Mouse (Mus musculus) spleen, postnatal 4 days (tissue): Measurements from ENCODE around the gene Rpl7l1.

ENCODE experiments used
- DNase-seq, 2 experiments: peaks; one replicate each; pipeline ENCODE4 v3.0.0; 2022; ENCODE audit warnings: low spot score in 2 of 2

Rpl7l1 gene

DNA sequence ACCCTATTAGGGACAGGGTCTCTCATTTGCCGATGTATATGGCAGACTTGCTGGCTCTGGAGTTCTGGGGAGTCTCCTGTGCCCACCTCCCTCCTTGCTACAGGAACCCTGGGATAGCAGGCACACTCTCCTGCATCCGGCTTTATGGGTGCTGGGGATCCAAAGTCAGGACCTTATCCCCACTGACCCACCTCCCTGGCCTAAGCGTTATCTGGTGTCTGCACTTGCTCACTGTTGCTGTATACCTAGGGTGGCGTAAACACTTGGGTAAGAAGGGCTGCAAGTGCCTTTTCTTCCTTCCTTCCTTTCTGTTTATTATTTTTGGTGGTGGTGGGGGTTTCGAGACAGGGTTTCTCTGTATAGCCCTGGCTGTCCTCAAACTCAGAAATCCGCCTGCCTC lies 41.2 kb downstream of the Rpl7l1 start:
- no peak for DNase-seq

DNA sequence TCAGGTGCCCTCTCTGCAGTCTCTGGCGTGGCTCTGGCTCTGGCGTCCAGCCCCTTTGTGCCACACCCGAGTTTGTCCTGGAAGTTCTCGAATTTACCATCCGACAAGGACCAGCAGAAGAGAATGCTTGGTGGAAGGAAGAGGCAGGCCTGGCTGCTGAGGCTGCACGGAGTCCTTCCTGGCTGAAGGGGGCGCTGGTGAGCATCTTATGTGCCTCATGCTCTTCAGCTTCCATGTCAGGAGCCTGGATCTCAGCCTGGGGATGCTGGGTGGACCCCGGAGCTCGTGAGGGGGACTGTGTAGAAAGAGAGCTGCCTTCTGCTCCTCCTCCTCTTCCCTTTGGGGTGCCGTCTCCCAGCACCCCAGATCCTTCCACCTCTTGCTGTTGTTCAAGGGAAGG lies 46.3 kb downstream of the Rpl7l1 start:
- peak; percentile 39 to 82 for DNase-seq

DNA sequence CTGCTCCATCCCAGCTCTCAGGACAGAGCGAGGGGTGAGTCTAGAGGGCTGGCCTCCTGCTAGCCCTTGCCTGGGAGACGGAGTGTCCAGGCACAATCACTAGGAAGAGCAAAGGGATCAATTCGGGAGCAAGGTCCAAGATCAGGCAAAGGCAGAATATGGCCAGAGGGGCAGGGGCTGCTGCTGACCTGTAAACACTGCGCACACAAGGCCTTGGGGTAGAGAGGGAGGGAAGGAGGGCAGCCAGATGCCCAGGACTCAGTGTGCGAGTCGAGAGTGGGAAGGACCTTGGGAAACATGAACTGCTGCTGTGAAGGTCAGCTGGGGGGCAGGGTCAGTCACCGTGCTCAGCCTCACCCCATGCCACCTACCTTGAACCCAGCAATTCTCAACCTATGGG lies 47.2 kb downstream of the Rpl7l1 start:
- no peak for DNase-seq

DNA sequence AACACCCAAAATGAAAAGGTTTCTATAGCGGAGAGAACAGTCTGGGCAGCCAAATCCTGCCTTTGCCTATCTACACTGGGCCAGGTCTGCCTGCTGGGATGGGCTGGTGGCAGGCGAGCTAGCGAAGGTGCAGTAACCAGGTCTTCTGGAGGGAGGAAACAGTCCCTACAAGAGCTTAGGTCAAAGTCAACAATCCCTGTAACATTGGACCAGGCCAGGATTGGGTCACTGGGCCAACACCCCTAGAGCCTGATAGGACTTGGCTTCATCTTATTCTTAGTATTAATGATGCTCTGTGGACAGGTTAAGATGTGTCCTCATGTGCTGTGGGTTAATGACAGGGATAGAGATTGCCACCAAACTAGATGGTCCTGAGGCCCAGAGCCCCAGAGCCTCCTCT lies 48.4 kb downstream of the Rpl7l1 start:
- no peak for DNase-seq

DNA sequence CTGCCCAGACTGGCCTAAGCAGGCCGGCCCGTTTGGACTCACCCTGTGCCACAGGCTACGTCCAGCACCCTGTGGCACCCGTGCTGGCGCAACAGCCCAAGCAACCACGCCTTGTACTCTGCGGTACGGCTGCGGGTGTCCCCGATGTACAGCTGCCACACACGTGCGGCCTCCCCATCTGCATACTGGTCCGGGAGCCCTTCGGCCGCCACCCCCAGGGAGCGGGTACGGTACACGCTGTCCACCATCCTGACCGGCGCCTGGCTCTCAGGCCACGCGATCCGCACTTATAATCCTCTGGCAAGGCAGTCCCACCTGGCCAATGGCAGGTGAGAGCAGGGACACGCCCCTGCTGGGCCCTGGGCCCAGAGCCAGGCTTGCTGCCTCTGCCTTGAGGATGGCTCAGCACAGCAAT lies 53.6 kb downstream of the Rpl7l1 start, which contains the start of gene Gnmt:
Gnmt (minus strand) TSS at position 265 of the 415 bp plus-strand sequence.
- DNase-seq: no peak

DNA sequence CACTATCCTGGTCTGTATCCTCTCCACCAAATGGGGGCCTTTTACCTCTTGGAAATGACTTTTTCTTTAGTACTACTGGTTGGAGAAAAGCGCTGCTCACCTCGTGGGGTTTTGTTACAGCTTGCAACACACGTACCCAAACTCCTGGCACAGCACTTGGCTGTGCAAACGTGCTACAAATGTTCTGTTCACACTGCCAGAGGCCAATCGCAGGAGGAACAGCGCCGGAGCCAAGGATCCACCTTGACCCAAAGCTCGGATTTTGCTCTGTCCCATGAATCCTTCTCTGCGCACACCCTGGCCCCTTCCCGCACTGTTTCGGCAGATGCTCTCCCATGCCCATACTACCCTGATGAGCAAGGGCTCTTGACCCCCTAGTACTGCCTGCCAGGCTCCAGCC lies 54.0 kb downstream of the Rpl7l1 start:
- no peak for DNase-seq

DNA sequence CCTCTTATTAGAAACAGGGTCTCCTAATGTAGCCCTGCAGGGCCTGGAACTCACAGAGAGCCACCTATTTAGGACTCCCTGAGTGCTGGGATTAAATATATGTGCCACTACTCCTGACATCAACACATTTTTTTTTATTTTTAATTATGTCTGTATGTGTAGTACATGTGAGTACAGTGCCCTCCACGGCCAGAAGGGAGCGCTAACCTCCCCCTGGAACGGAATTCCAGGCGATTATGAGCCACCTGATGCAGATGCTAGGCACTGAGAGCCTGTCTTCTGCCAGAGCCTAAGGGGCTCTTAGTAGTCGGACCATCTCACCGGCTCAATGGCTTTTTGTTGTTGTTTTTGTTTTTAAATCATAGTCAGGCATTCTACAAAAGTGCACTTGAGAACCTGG lies 54.5 kb downstream of the Rpl7l1 start:
- no peak for DNase-seq

DNA sequence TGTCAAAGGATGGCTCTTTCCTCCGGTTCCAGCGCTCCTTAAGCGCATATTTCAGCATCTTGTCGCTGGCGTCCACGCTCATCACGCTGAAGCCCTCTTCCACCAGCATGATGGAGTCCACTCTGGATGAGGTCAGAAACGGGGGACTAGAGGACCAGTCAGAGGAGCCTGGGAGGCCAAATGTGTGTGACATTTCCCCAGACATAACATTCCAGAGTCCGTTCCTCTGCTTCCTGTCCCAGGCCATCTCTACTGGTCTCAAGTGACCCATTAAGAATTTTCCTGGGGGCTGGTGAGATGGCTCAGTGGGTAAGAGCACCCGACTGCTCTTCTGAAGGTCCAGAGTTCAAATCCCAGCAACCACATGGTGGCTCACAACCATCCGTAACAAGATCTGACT lies 55.2 kb downstream of the Rpl7l1 start:
- DNase-seq: no peak

DNA sequence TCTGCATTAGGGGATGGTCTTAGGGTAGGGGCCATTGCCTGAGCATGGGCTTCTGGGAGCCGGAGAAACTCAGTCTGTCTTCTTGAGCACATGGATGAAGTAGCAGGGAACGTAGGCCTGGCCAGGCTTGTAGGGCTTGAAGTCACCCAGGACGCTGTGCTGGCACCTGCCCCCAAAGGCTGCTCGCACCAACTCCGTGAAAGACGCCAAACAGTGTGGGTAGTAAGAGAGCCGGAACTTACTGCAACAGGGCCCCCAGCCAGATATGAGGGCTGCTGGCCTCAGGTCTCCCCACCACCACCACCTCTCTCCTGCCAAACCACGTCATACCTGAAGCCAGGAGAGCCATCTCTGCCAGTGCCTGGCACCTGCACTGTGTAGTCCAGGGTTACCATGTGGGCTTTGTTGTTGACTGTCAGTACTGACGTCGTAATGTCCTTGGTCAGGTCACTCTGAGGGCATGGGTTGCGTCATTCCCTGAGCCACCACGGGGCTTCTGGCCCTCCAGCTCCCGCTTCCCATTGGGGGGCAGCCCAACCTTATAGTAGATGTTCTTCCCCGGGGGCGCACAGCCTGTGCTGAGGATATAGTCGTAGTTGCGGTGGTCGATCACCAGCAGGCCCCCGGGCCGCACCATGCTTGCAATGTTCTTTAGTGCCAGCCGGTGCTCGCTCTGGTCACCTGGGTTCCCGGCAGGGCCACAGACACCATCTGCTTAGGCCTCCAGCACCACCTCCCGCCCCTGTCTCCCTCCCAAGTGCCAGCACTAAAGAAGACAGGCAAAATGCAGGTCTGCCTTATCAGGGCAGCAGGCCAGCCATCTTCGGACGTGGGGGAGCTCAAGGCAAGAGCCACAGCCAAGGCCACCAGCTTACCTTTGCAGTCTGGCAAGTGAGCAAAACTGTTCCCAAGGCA lies 56.5 kb downstream of the Rpl7l1 start:
- DNase-seq: no peak

DNA sequence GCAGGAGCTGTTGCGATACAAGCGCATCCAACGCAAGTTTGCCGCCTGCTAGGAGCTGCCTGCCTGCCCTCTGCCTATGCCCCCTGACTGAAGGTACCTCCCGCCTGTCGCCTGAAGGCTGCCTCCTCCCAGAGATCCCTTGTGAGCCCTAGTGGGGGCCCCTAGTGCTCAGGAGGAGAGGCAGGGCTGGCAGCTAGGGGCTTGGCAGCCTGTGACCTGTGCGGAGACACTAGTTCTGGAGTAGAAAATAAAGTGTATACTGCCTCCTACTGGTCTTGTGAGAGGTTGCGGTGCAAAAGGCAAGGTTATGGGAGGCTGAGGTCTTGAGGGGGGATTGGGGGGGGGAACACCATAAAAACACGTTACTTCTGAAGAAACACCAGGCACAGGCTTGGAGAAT lies 57.2 kb downstream of the Rpl7l1 start:
- no peak for DNase-seq

DNA sequence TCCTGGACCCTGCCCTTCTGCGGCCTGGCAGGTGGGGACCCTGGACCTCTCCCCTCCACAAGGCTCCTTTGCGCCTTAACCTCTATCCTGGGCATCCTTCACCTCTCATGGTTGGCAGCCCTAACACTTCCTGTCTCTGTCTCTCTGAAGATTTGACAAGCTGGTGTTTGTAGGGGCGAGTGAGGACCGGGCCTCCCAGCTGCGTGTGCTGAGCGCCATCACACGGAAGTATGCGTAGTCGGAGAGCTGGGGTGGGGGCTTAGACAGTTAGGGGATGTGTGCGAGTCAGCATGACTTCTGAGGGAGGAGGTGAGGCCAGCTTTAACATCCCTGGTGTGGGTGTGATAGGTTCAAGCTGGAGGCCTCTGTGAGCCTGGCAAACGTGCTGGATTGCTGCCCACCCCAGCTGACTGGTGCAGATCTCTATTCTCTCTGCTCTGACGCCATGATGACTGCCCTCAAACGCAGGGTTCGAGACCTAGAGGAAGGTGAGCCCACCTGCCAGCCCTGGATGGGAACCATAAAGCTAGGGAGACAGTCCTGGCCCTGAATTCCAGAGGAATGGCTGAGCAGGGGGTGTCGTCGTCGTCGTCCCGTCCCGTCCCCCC lies 57.9 kb downstream of the Rpl7l1 start:
- no peak for DNase-seq
